In genomic region chr13:21980981-21981802, GRCm38 (mm10) we compare ENCODE assay signal across 10 mouse cellular contexts. TPM values are rescaled to one million over a fixed set of nuclear protein-coding genes. Genes with fewer than 3 reads are reported as not detected.
DNase-seq lines count a peak whose midpoint lies in the region; ATAC-seq and TF ChIP-seq lines count a peak whose summit lies in the region.
"Had no signal": no experiment of that assay in that cellular context is flagged by ENCODE, and none has a peak within 500 bp of the region (broad histone marks: within the 10 kb centered on the region; RNA-seq: fewer than 3 reads in every experiment).

TSS of gene Pom121l2 (plus strand) at chr13:21981194.

- no peak for TF ChIP-seq POLR2A in bone marrow, adult 2 months (IDR thresholded peaks at IDR 0.05; ENCODE audit: borderline replicate concordance, control insufficient read depth, low read depth, low read length)
- TF ChIP-seq POLR2A in embryonic fibroblast, embryonic 13.5 days (IDR thresholded peaks at IDR 0.05; ENCODE audit: low read depth, low read length), result peak; percentile 28

- peaks cover 43% of the 10 kb centered on the region for H3K27me3 ChIP-seq in heart, embryonic 16.5 days (ENCODE audit: control insufficient read depth, insufficient read depth, low read length)
- peaks cover 20% of the 10 kb centered on the region; the same call in 1 of the 2 replicates for H3K27me3 ChIP-seq in limb, embryonic 11.5 days (ENCODE audit: control insufficient read depth, insufficient read depth, low read length)
- peaks cover 34% of the 10 kb centered on the region for H3K27me3 ChIP-seq in midbrain, embryonic 11.5 days (ENCODE audit: control insufficient read depth, insufficient read depth, low read length)

- H3K4me3 ChIP-seq in layer of hippocampus, adult 2 months, result peak within 1 kb of the TSS; percentile 68
- H3K4me3 ChIP-seq in bone marrow, adult 2 months (replicated peaks; ENCODE audit: control insufficient read depth, low read depth, low read length), result peak within 1 kb of the TSS; percentile 44
- H3K4me3 ChIP-seq in embryonic fibroblast, embryonic 13.5 days (ENCODE audit: insufficient read depth, low read length), result peak within 1 kb of the TSS; percentile 10
- H3K4me3 ChIP-seq in heart, embryonic 16.5 days (ENCODE audit: low read length), result peak within 1 kb of the TSS; percentile 69
- peak within 1 kb of the TSS; percentile 49 for H3K4me3 ChIP-seq in limb, embryonic 11.5 days (ENCODE audit: low read depth, low read length)
- H3K4me3 ChIP-seq in midbrain, embryonic 11.5 days (ENCODE audit: low read depth, low read length), result peak within 1 kb of the TSS; percentile 57

- H3K4me1 ChIP-seq in bone marrow, adult 2 months (ENCODE audit: control insufficient read depth, insufficient read depth, low read length), result peaks cover 3% of the 10 kb centered on the region; the same call in 1 of the 2 replicates
- no peaks in the 10 kb centered on the region for H3K4me1 ChIP-seq in embryonic fibroblast, embryonic 13.5 days (ENCODE audit: control insufficient read depth, insufficient read depth, low read length)
- H3K4me1 ChIP-seq in heart, embryonic 16.5 days (ENCODE audit: control insufficient read depth, insufficient read depth, low read length), result peaks cover 6% of the 10 kb centered on the region; the same call in 1 of the 2 replicates
- 0 out of 2 replicates have a peak, but pooled peaks cover 4% of the 10 kb centered on the region for H3K4me1 ChIP-seq in limb, embryonic 11.5 days (ENCODE audit: control insufficient read depth, insufficient read depth, low read length)
- H3K4me1 ChIP-seq in midbrain, embryonic 11.5 days (ENCODE audit: control insufficient read depth, insufficient read depth, low read length), result peaks cover 10% of the 10 kb centered on the region

- no peak within 1 kb of the TSS for H3K27ac ChIP-seq in layer of hippocampus, adult 2 months
- no peak within 1 kb of the TSS; the same call in none of the 2 replicates for H3K27ac ChIP-seq in bone marrow, adult 2 months (ENCODE audit: control insufficient read depth, insufficient read depth, low read depth, low read length, poor library complexity)
- no peak within 1 kb of the TSS for H3K27ac ChIP-seq in embryonic fibroblast, embryonic 13.5 days (ENCODE audit: insufficient read depth, low read length)
- H3K27ac ChIP-seq in heart, embryonic 16.5 days (ENCODE audit: low read length), result no peak within 1 kb of the TSS
- no peak within 1 kb of the TSS for H3K27ac ChIP-seq in limb, embryonic 11.5 days (replicated peaks; ENCODE audit: low read depth, low read length)
- H3K27ac ChIP-seq in midbrain, embryonic 11.5 days (ENCODE audit: low read depth, low read length), result no peak within 1 kb of the TSS

- ATAC-seq in heart, embryonic 16.5 days (replicated peaks; ENCODE audit: extremely low read depth, insufficient read depth, low FRiP score), result peak; percentile 55
- ATAC-seq in limb, embryonic 11.5 days (ENCODE audit: insufficient number of reproducible peaks, low FRiP score, low TSS enrichment, low read depth), result peak; percentile 71
- peak; percentile 73 for ATAC-seq in midbrain, embryonic 11.5 days (ENCODE audit: low FRiP score)

- no peak for DNase-seq in layer of hippocampus, adult 2 months (ENCODE audit: low spot score in 2 of 2)
- DNase-seq in layer of hippocampus, adult 9-10 months (ENCODE audit: low spot score), result no peak
- DNase-seq in limb, embryonic 11.5 days (ENCODE audit: low spot score), result peak; percentile 70
- peak; percentile 95 for DNase-seq in midbrain, embryonic 11.5 days (ENCODE audit: low spot score, missing footprints)
- DNase-seq in urinary bladder, adult 2 months (ENCODE audit: low spot score), result peak; percentile 43

- H3K4me2 ChIP-seq in heart, embryonic 16.5 days (ENCODE audit: low read depth, low read length), result peak within 1 kb of the TSS; percentile 98
- H3K4me2 ChIP-seq in limb, embryonic 11.5 days (ENCODE audit: low read depth, severe bottlenecking), result peak within 1 kb of the TSS; percentile 97
- H3K4me2 ChIP-seq in midbrain, embryonic 11.5 days, result peak within 1 kb of the TSS; percentile 94

- WGBS in bone marrow, adult 2 months, result 3% methylated on average over 58 of the region's 58 CpGs
- 1% methylated on average over 58 of the region's 58 CpGs for WGBS in heart, embryonic 16.5 days
- WGBS in limb, embryonic 11.5 days, result under 1% methylated on average over 58 of the region's 58 CpGs
- under 1% methylated on average over 58 of the region's 58 CpGs for WGBS in midbrain, embryonic 11.5 days

- no peaks in the 10 kb centered on the region for H3K9me3 ChIP-seq in heart, embryonic 16.5 days (replicated peaks; ENCODE audit: control insufficient read depth, low read length)
- H3K9me3 ChIP-seq in limb, embryonic 11.5 days (ENCODE audit: control insufficient read depth, low read length), result no peaks in the 10 kb centered on the region
- H3K9me3 ChIP-seq in midbrain, embryonic 11.5 days (ENCODE audit: control insufficient read depth, low read length), result no peaks in the 10 kb centered on the region

- TF ChIP-seq CTCF in layer of hippocampus, adult 2 months (conservative IDR thresholded peaks at IDR 0.05), result no peak
- TF ChIP-seq CTCF in bone marrow, adult 2 months (IDR thresholded peaks at IDR 0.05; ENCODE audit: control insufficient read depth, insufficient read depth, low read length), result no peak
- TF ChIP-seq CTCF in embryonic fibroblast, embryonic 13.5 days (IDR thresholded peaks at IDR 0.05; ENCODE audit: borderline replicate concordance, insufficient read depth, low read length), result no peak

- H3K36me3 ChIP-seq in heart, embryonic 16.5 days (ENCODE audit: control insufficient read depth, insufficient read depth), result no peaks in the 10 kb centered on the region
- H3K36me3 ChIP-seq in limb, embryonic 11.5 days (ENCODE audit: control insufficient read depth, insufficient read depth, low read length), result no peaks in the 10 kb centered on the region
- no peaks in the 10 kb centered on the region for H3K36me3 ChIP-seq in midbrain, embryonic 11.5 days (ENCODE audit: control insufficient read depth, insufficient read depth, low read length)
- H3K36me3 ChIP-seq: G1E had no signal

- peak within 1 kb of the TSS; percentile 80 for H3K9ac ChIP-seq in heart, embryonic 16.5 days (ENCODE audit: low read length)
- peak within 1 kb of the TSS; percentile 77 for H3K9ac ChIP-seq in limb, embryonic 11.5 days (ENCODE audit: low read length)
- H3K9ac ChIP-seq in midbrain, embryonic 11.5 days (ENCODE audit: low read length), result peak within 1 kb of the TSS; percentile 71

RNA-seq across cellular contexts. Expression of gene Pom121l2, which starts in this region (rescaled TPM):
- total RNA-seq in layer of hippocampus, adult 2 months (2021), result under 1 TPM in 1 of 2 experiments, not detected in 1; 0.18 TPM
- not detected in 2 replicates for polyA plus RNA-seq in bone marrow, adult 2 months (2011; ENCODE audit: insufficient read depth, insufficient read length, low replicate concordance, missing spikeins)
- polyA plus RNA-seq in embryonic fibroblast, embryonic 13.5 days (2011; ENCODE audit: insufficient read length, low read depth, missing spikeins), result 0.23 and 0.32 TPM in 2 replicates
- polyA plus RNA-seq in heart, embryonic 16.5 days (2015; fragmentation: Nextera tagmentation; extraction: Ambion mirVana), result not detected in 2 replicates
- polyA plus RNA-seq in limb, embryonic 11.5 days (2014; fragmentation: Nextera tagmentation; extraction: Ambion mirVana), result 0.31 and 0.38 TPM in 2 replicates
- polyA plus RNA-seq in midbrain, embryonic 11.5 days (2014; fragmentation: Nextera tagmentation; extraction: Ambion mirVana), result not detected in 2 replicates
- not detected in 2 replicates for polyA plus RNA-seq in urinary bladder, adult 2 months (2012; rRNA removed)
- total RNA-seq: G1E; layer of hippocampus, postnatal 25 days had no signal
- polyA plus RNA-seq: G1E had no signal

Comparison
In these comparisons a context has a peak if more than half of its experiments do, and no peak if none do; other contexts are left out.
1. Peak in ATAC-seq, H3K4me3 ChIP-seq, H3K9ac ChIP-seq and H3K4me2 ChIP-seq in heart, embryonic 16.5 days; RNA of the gene not detected or under 1 TPM.
2. Peak in DNase-seq, ATAC-seq, H3K4me3 ChIP-seq, H3K9ac ChIP-seq and H3K4me2 ChIP-seq in limb, embryonic 11.5 days; RNA of the gene not detected or under 1 TPM.
3. Peak in DNase-seq, ATAC-seq, H3K4me3 ChIP-seq, H3K9ac ChIP-seq and H3K4me2 ChIP-seq in midbrain, embryonic 11.5 days; RNA of the gene not detected or under 1 TPM.
4. Peak in DNase-seq in urinary bladder, adult 2 months; RNA of the gene not detected or under 1 TPM.
5. H3K4me3 ChIP-seq: peak in every context shown above with its lines; median percentile 69 in heart, embryonic 16.5 days; 68 in layer of hippocampus, adult 2 months; 57 in midbrain, embryonic 11.5 days; 49 in limb, embryonic 11.5 days; 44 in bone marrow, adult 2 months; 10 in embryonic fibroblast, embryonic 13.5 days.